Mouse (Mus musculus) layer of hippocampus, postnatal 14 days (tissue): ENCODE measurements around the gene Higd1a. TPM values are rescaled to one million over a fixed set of nuclear protein-coding genes. Genes with fewer than 3 reads are reported as not detected.

ENCODE experiments used
- DNase-seq, 2 experiments: peaks; one replicate each; pipeline ENCODE4 v3.0.0; 2021 to 2022; ENCODE audit warnings: low spot score in 2 of 2, mixed read lengths in 1 of 2
- total RNA-seq, 2 experiments: library from RNA; stranded (reverse); gene quantifications; 2 replicates each; pipeline ENCODE4 v1.2.3; 2021

Higd1a gene
- total RNA-seq, 2 experiments from 2014 or later = 96.5 to 101 TPM

GRCm38 (mm10) chr9:121882015-121882457 is 23.9 kb upstream of the Higd1a start:
- no peak for DNase-seq

- peak in 1 of 2 experiments; percentile 52 for DNase-seq
Measured at GRCm38 (mm10) chr9:121881301-121881700, 23.1 kb upstream of the Higd1a start.

- peak; percentile 59 to 61 for DNase-seq
Measured at GRCm38 (mm10) chr9:121880840-121881239, 22.7 kb upstream of the Higd1a start.

- peak; percentile 56 to 80 for DNase-seq
Measured at GRCm38 (mm10) chr9:121877052-121877740, 19.0 kb upstream of the Higd1a start.

- no peak for DNase-seq
Measured at GRCm38 (mm10) chr9:121873578-121873977, 15.4 kb upstream of the Higd1a start.

GRCm38 (mm10) chr9:121872062-121872683 is 14.0 kb upstream of the Higd1a start:
- DNase-seq = no peak

GRCm38 (mm10) chr9:121869973-121870515 is 11.9 kb upstream of the Higd1a start:
- DNase-seq = no peak

GRCm38 (mm10) chr9:121869432-121869831 is 11.3 kb upstream of the Higd1a start:
- no peak for DNase-seq

- DNase-seq = no peak
Measured at GRCm38 (mm10) chr9:121868236-121868635, 10.1 kb upstream of the Higd1a start.

GRCm38 (mm10) chr9:121867632-121868031 is 9.5 kb upstream of the Higd1a start:
- DNase-seq = no peak

- DNase-seq = no peak
Measured at GRCm38 (mm10) chr9:121865425-121866008, 7.4 kb upstream of the Higd1a start.

- no peak for DNase-seq
Measured at GRCm38 (mm10) chr9:121864837-121865236, 6.7 kb upstream of the Higd1a start.

GRCm38 (mm10) chr9:121860921-121861320 is 2.8 kb upstream of the Higd1a start:
- DNase-seq = no peak

GRCm38 (mm10) chr9:121859345-121859744 is 1.2 kb upstream of the Higd1a start:
- DNase-seq = no peak

- DNase-seq = peak; percentile 97
Measured at GRCm38 (mm10) chr9:121857474-121858152, 549 bp downstream of the Higd1a start.

GRCm38 (mm10) chr9:121856649-121857416 is 1.3 kb downstream of the Higd1a start:
- peak in 1 of 2 experiments; percentile 28 for DNase-seq

- DNase-seq = no peak
Measured at GRCm38 (mm10) chr9:121854246-121854645, 3.9 kb downstream of the Higd1a start.

- no peak for DNase-seq
Measured at GRCm38 (mm10) chr9:121847842-121848241, 10.3 kb downstream of the Higd1a start.

- no peak for DNase-seq
Measured at GRCm38 (mm10) chr9:121847138-121847537, 11.0 kb downstream of the Higd1a start.

GRCm38 (mm10) chr9:121846526-121847118 is 11.5 kb downstream of the Higd1a start:
- DNase-seq = no peak
